Mouse (Mus musculus) liver, adult 2 months (tissue): ENCODE measurements at regions not wholly inside any gene's neighbourhood (a gene's known extent, or its start where the extent isn't known, plus 50 kb on each side); places are given as distances from the start of the nearest gene placed in this dataset.

Experiments used
- DNase-seq: peaks from one replicate; pipeline ENCODE4 v3.0.0-alpha.2; 2011; ENCODE audit warnings: low read depth, low spot score; ENCODE audit errors: extremely low read depth
- H3K27ac ChIP-seq: fragments of 200-500 bp; replicated peaks from 2 replicates; pipeline ENCODE4 v1.5.1; 2012; ENCODE audit warnings: low read depth, mild to moderate bottlenecking, control low read depth, inconsistent platforms, low read length; ENCODE audit not compliant: insufficient read depth
- H3K27me3 ChIP-seq: fragments of 200-500 bp; 2 replicates; pipeline ENCODE4 v1.6.1; 2012; ENCODE audit warnings: mild to moderate bottlenecking, moderate library complexity, low read length, inconsistent platforms; ENCODE audit not compliant: control insufficient read depth, insufficient read depth
- H3K36me3 ChIP-seq: fragments of 200-500 bp; 2 replicates; pipeline ENCODE4 v1.6.1; 2012; ENCODE audit warnings: low read length, inconsistent platforms; ENCODE audit not compliant: control insufficient read depth, insufficient read depth
- H3K4me1 ChIP-seq: fragments of 200-500 bp; 2 replicates; pipeline ENCODE4 v1.6.1; 2011; ENCODE audit warnings: low read length; ENCODE audit not compliant: control insufficient read depth, insufficient read depth
- H3K4me3 ChIP-seq: fragments of 200-500 bp; 2 replicates; pipeline ENCODE4 v1.5.1; 2011; ENCODE audit warnings: low read depth, mild to moderate bottlenecking, control low read depth, low read length, moderate library complexity; ENCODE audit not compliant: insufficient read depth
- H3K79me2 ChIP-seq: fragments of 200-500 bp; 2 replicates; pipeline ENCODE4 v1.6.1; 2012; ENCODE audit warnings: inconsistent platforms, mild to moderate bottlenecking, low read length, moderate library complexity; ENCODE audit not compliant: control insufficient read depth, insufficient read depth
- H3K9ac ChIP-seq: fragments of 200-500 bp; 2 replicates; pipeline ENCODE4 v1.6.1; 2012; ENCODE audit warnings: low read depth, mild to moderate bottlenecking, control low read depth, inconsistent platforms, low read length
- CTCF ChIP-seq: fragments of 200-500 bp; IDR thresholded peaks from 2 replicates; pipeline ENCODE4 v1.5.1; 2011; ENCODE audit warnings: low read depth, low read length, control low read depth
- POLR2A ChIP-seq: fragments of 200-500 bp; IDR thresholded peaks from 2 replicates; pipeline ENCODE4 v1.6.1; 2011; ENCODE audit warnings: low read length, control low read depth; ENCODE audit not compliant: insufficient read depth; ENCODE audit errors: extremely low read depth
- WGBS: fragments of 180-500 bp; shearing (Covaris S2); methylation state at CpG from one replicate; pipeline ENCODE4 v1.1.7; 2018; 5-methylcytosine and 5-hydroxymethylcytosine counted together

DNA sequence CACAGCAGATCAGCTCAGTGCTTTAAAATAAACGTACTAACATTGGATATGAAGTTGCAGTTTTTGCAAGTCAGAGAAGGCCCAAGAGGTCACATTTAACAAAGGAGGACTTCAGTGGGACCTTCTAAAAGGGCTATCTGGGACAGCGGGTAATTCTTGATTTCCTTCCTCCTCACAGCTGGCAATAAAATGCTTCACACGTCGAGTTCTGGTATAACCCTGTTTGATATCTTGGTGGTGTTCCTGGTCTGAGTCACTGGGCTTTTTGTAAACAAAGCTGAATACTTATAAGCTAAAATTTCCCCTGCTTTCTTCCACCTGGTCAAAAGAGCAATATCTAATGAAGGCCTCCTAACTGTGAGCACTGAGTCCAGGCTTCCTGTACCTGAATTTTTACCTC, 187.9 kb downstream of the Rnd3 start:
- Histone ChIP-seq H3K4me1 (peaks cover 2% of the 10 kb centered on the region; the same call in 1 of the 2 replicates), H3K9ac (no peak overlapping the region), H3K4me3 (no peak overlapping the region), H3K27ac (no peak overlapping the region), H3K27me3 (no peaks in the 10 kb centered on the region), H3K36me3 (no peaks in the 10 kb centered on the region), H3K79me2 (no peaks in the 10 kb centered on the region)
- TF ChIP-seq CTCF (no peak), POLR2A (no peak)
- 56% methylated on average over 4 of the region's 4 CpGs for WGBS
- no peak for DNase-seq

DNA sequence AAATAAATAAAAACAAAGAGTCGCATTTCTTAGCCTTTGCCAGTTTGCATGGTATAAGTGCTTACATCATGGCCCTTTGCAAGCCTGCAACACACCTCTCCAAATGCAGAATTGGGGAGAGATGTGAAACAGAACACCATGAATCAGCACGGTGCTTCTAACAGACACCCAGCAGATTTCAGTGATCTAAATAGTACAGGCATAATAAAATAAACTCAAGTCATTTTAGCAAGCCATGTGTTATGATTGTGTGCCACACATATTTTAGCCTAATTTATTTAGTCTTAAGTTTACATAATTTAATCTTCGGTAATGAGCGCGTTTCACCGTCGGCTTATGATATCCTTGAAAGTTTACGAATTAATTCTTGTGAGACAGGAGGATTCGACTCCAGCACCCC, 189.6 kb downstream of the Rnd3 start:
- Histone ChIP-seq H3K27me3 (no peaks in the 10 kb centered on the region), H3K4me3 (no peak overlapping the region), H3K79me2 (no peaks in the 10 kb centered on the region), H3K4me1 (peaks cover 2% of the 10 kb centered on the region; the same call in 1 of the 2 replicates), H3K36me3 (no peaks in the 10 kb centered on the region), H3K9ac (no peak overlapping the region), H3K27ac (no peak overlapping the region)
- 96% methylated on average over 9 of the region's 9 CpGs for WGBS
- no peak for DNase-seq
- no peak for TF ChIP-seq CTCF
- no peak for TF ChIP-seq POLR2A

DNA sequence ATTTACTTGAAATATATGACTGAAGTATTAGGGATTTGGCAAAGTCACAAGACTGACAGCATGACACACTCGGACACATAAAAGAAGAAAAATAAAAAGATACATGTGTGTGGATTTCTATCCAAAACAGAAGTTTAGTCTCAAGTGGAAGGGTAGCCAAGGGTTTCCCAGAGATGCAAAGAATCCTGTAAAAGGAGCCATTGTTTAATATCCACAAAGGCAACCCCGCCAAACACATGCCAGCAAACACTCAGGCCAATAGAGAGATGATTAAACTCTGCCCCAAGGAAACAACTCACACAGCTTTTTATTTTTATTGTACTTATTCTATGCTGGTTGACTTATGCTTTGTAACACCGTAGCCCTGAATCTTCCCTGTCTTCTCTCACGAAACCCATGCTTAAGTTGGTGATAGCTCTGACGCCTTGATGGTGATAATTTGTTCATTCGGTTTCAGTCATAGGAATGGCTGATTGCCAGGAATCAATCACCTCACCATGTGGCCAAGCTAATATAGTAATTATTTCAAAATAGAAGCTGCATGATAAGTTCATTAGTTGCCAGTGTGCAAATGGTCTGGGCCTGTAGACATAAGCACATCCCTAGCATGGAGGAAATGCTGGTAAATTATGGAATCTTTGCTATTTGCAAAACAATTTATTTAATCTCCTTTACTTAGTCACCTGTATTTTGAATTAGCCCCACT, 194.4 kb downstream of the Rnd3 start:
- H3K36me3 ChIP-seq, result no peaks in the 10 kb centered on the region
- H3K27me3 ChIP-seq, result no peaks in the 10 kb centered on the region
- no peak overlapping the region for H3K4me3 ChIP-seq
- TF ChIP-seq POLR2A (no peak), CTCF (no peak)
- H3K27ac ChIP-seq, result no peak overlapping the region
- no peaks in the 10 kb centered on the region; the same call in 1 of the 2 replicates for H3K4me1 ChIP-seq
- no peaks in the 10 kb centered on the region for H3K79me2 ChIP-seq
- WGBS, result 82% methylated on average over 6 of the region's 6 CpGs
- H3K9ac ChIP-seq, result no peak overlapping the region
- no peak for DNase-seq

DNA sequence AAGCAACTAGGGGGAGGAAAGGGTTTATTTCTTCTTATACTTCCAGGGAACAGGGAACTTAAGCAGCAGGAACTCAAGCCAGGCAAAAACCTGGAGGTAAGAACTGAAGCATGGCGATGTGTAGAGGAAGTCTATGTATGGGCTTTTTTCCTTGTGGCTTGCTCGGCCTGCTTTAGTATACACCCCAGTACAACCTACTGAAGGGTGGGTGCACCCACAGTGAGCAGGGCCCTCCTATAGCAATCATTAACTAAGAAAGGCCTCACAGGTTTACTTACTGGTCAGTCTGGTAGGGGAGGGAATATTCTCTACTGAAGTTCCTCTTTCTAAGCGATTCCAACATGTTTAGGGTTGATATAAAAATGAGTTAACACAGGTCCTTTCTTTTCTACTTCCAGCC, 197.9 kb downstream of the Rnd3 start:
- H3K4me1 ChIP-seq, result no peaks in the 10 kb centered on the region; the same call in 1 of the 2 replicates
- no peak overlapping the region for H3K27ac ChIP-seq
- 85% methylated on average over 3 of the region's 3 CpGs for WGBS
- no peaks in the 10 kb centered on the region for H3K79me2 ChIP-seq
- no peak overlapping the region for H3K9ac ChIP-seq
- H3K36me3 ChIP-seq, result no peaks in the 10 kb centered on the region
- no peaks in the 10 kb centered on the region for H3K27me3 ChIP-seq
- no peak overlapping the region for H3K4me3 ChIP-seq
- DNase-seq, result no peak
- TF ChIP-seq POLR2A (no peak), CTCF (no peak)

DNA sequence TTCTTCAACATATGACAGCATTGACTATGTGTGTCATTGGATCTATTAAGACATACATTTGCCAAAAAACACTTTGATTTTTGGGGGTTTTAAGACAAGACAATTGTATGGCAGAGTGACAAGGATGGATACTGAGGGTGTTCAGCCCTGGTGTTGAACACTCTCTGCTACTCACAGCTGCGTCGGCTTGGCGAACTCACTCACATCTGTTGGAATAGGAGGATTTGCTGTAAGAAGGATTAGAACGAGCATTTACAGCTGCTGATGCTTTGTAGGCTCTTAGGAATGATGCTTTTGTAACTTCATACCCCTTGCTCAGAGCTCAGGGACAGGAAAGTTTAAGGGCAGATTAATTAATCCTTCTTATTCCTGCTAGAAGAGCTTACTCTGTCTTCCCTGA, 199.2 kb downstream of the Rnd3 start:
- H3K36me3 ChIP-seq, result no peaks in the 10 kb centered on the region
- H3K4me1 ChIP-seq, result no peaks in the 10 kb centered on the region
- no peak for DNase-seq
- H3K27ac ChIP-seq, result no peak overlapping the region
- H3K79me2 ChIP-seq, result no peaks in the 10 kb centered on the region
- no peak overlapping the region for H3K9ac ChIP-seq
- 94% methylated on average over 4 of the region's 4 CpGs for WGBS
- no peaks in the 10 kb centered on the region for H3K27me3 ChIP-seq
- TF ChIP-seq POLR2A (no peak), CTCF (no peak)
- no peak overlapping the region for H3K4me3 ChIP-seq

DNA sequence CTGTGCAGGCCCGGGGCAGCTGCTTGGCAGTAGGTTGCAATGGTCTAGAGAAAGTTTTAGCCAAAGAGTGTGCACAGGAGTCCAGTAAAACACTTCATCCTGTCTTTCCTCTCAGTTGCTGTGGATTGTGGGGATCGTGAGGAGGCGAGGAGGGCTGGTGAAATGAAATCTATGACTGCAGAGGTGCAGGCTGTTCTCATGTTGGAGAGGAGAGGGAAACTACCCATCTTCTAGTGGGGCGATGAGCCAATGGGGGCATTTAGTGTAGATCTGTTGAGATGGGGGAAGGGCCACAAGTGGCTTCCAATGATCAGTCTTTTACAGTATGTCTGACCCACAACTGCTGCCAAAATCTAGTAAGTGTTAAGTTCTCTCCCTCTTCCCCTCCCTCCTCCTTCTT, 203.4 kb downstream of the Rnd3 start:
- TF ChIP-seq POLR2A (no peak), CTCF (no peak)
- 91% methylated on average over 4 of the region's 4 CpGs for WGBS
- Histone ChIP-seq H3K9ac (no peak overlapping the region), H3K4me1 (no peaks in the 10 kb centered on the region), H3K27me3 (no peaks in the 10 kb centered on the region), H3K79me2 (no peaks in the 10 kb centered on the region), H3K4me3 (no peak overlapping the region), H3K36me3 (no peaks in the 10 kb centered on the region), H3K27ac (no peak overlapping the region)
- no peak for DNase-seq
